Mouse (Mus musculus) liver, postnatal 0 days (tissue): Measurements from ENCODE around the gene Sec22c. TPM values are rescaled to one million over a fixed set of nuclear protein-coding genes. Genes with fewer than 3 reads are reported as not detected.

ENCODE experiments used
- ATAC-seq: fragments of 200-750 bp; cut with Nextera tagmentation; 2 replicates; pipeline ENCODE4 v1.8.0; 2017; ENCODE audit warnings: mild to moderate bottlenecking, moderate library complexity
- DNase-seq: peaks from one replicate; pipeline ENCODE4 v3.0.0-alpha.2; 2016
- H3K27ac ChIP-seq: fragments of 300-500 bp; sonication (generic); 2 replicates; pipeline ENCODE4 v1.5.1; 2014; ENCODE audit warnings: antibody characterized with exemption, moderate library complexity, mild to moderate bottlenecking, low read depth
- H3K27me3 ChIP-seq: fragments of 300-500 bp; sonication (generic); 2 replicates; pipeline ENCODE4 v1.6.1; 2014; ENCODE audit warnings: low read length, control low read depth, mixed read lengths; ENCODE audit not compliant: insufficient read depth
- H3K36me3 ChIP-seq: fragments of 300-500 bp; sonication (generic); replicated peaks from 2 replicates; pipeline ENCODE4 v1.6.1; 2014; ENCODE audit warnings: mild to moderate bottlenecking, control low read depth, low read length, moderate library complexity, mixed read lengths; ENCODE audit not compliant: insufficient read depth
- H3K4me1 ChIP-seq: fragments of 300-500 bp; sonication (generic); 2 replicates; pipeline ENCODE4 v1.6.1; 2014; ENCODE audit warnings: antibody characterized with exemption, mild to moderate bottlenecking, control low read depth; ENCODE audit not compliant: insufficient read depth
- H3K4me2 ChIP-seq: fragments of 300-500 bp; sonication (generic); 2 replicates; pipeline ENCODE4 v1.6.1; 2014; ENCODE audit warnings: low read depth, mild to moderate bottlenecking, low read length, moderate library complexity, mixed read lengths
- H3K4me3 ChIP-seq: fragments of 300-500 bp; sonication (generic); 2 replicates; pipeline ENCODE4 v1.5.1; 2014; ENCODE audit warnings: low read depth, low read length
- H3K9ac ChIP-seq: fragments of 300-500 bp; sonication (generic); replicated peaks from 2 replicates; pipeline ENCODE4 v1.6.1; 2014; ENCODE audit warnings: mild to moderate bottlenecking, moderate library complexity
- H3K9me3 ChIP-seq: fragments of 300-500 bp; sonication (generic); 2 replicates; pipeline ENCODE4 v1.6.1; 2016; ENCODE audit warnings: mild to moderate bottlenecking, control low read depth, low read length, mixed read lengths
- CTCF ChIP-seq: sonication (generic); IDR thresholded peaks from 2 replicates; pipeline ENCODE4 v1.5.1; 2016; ENCODE audit warnings: antibody characterized with exemption, low read depth
- EP300 ChIP-seq: IDR thresholded peaks from 2 replicates; pipeline ENCODE4 v1.6.1; 2016; ENCODE audit warnings: antibody characterized with exemption, low read depth, mild to moderate bottlenecking
- WGBS: fragments of 180-500 bp; shearing (Covaris S2); extraction: QIAGEN DNeasy Blood & Tissue Kit; methylation state at CpG from one replicate; pipeline ENCODE4 v1.1.7; 2014; ENCODE audit not compliant: insufficient replicate concordance; 5-methylcytosine and 5-hydroxymethylcytosine counted together
- polyA plus RNA-seq: library from polyadenylated mRNA; unstranded; fragments of >200 nt; fragmentation: Nextera tagmentation; extraction: Ambion mirVana; gene quantifications from 2 replicates; pipeline ENCODE4 v1.2.1, GENCODE M21; 2015

The Sec22c gene
- polyA plus RNA-seq, 1 experiment from 2014 or later = 4.4 TPM

GRCm38 (mm10) chr9:121675011-121675410, 30.3 kb downstream of the Sec22c start:
- Histone ChIP-seq H3K4me1 (peaks cover 40% of the 10 kb centered on the region), H3K36me3 (no peaks in the 10 kb centered on the region), H3K27ac (peak overlapping the region; percentile 66), H3K9ac (no peak overlapping the region), H3K4me3 (no peak overlapping the region), H3K9me3 (no peaks in the 10 kb centered on the region), H3K4me2 (peak overlapping the region; percentile 13; the same call in 1 of the 2 replicates), H3K27me3 (peaks cover 13% of the 10 kb centered on the region; the same call in 1 of the 2 replicates)
- peak; percentile 64 for ATAC-seq
- TF ChIP-seq CTCF (no peak), EP300 (no peak)
- DNase-seq = peak; percentile 55
- 27% methylated on average over 9 of the region's 9 CpGs for WGBS

- Histone ChIP-seq H3K36me3 (no peaks in the 10 kb centered on the region), H3K4me2 (no peak overlapping the region), H3K4me3 (no peak overlapping the region), H3K4me1 (peaks cover 50% of the 10 kb centered on the region), H3K9ac (no peak overlapping the region), H3K27me3 (peaks cover 25% of the 10 kb centered on the region), H3K27ac (no peak overlapping the region), H3K9me3 (no peaks in the 10 kb centered on the region)
- 74% methylated on average over 5 of the region's 5 CpGs for WGBS
- TF ChIP-seq CTCF = no peak
- no peak for TF ChIP-seq EP300
- ATAC-seq (no peak), DNase-seq (no peak)
Observed at GRCm38 (mm10) chr9:121673716-121674115, 31.6 kb downstream of the Sec22c start.

- peaks cover 30% of the 10 kb centered on the region for H3K27me3 ChIP-seq
- H3K4me3 ChIP-seq = no peak overlapping the region
- TF ChIP-seq CTCF (no peak), EP300 (no peak)
- H3K4me1 ChIP-seq = peaks cover 45% of the 10 kb centered on the region
- no peak overlapping the region for H3K27ac ChIP-seq
- no peaks in the 10 kb centered on the region for H3K36me3 ChIP-seq
- no peak overlapping the region for H3K9ac ChIP-seq
- DNase-seq (no peak), ATAC-seq (no peak)
- no peak overlapping the region for H3K4me2 ChIP-seq
- 32% methylated on average over 5 of the region's 5 CpGs for WGBS
- no peaks in the 10 kb centered on the region for H3K9me3 ChIP-seq
Observed at GRCm38 (mm10) chr9:121672311-121672710, 33.0 kb downstream of the Sec22c start.

GRCm38 (mm10) chr9:121671300-121671699, 34.0 kb downstream of the Sec22c start:
- no peak overlapping the region for H3K4me2 ChIP-seq
- peak; percentile 35 for ATAC-seq
- DNase-seq = peak; percentile 57
- no peak overlapping the region for H3K27ac ChIP-seq
- no peaks in the 10 kb centered on the region for H3K9me3 ChIP-seq
- peaks cover 37% of the 10 kb centered on the region for H3K4me1 ChIP-seq
- no peak overlapping the region for H3K9ac ChIP-seq
- H3K27me3 ChIP-seq = peaks cover 35% of the 10 kb centered on the region
- WGBS = 22% methylated on average over 7 of the region's 7 CpGs
- H3K36me3 ChIP-seq = no peaks in the 10 kb centered on the region
- TF ChIP-seq EP300 (no peak), CTCF (peak; percentile 77)
- no peak overlapping the region for H3K4me3 ChIP-seq

- DNase-seq = peak; percentile 69
- Histone ChIP-seq H3K27me3 (peaks cover 36% of the 10 kb centered on the region), H3K36me3 (no peaks in the 10 kb centered on the region), H3K4me2 (peak overlapping the region; percentile 66), H3K27ac (0 out of 2 replicates have a peak overlapping the region, but pooled peaks have one; percentile 3), H3K9ac (no peak overlapping the region), H3K4me1 (peaks cover 29% of the 10 kb centered on the region), H3K9me3 (no peaks in the 10 kb centered on the region), H3K4me3 (peak overlapping the region; percentile 25)
- peak; percentile 38 for ATAC-seq
- WGBS = under 1% methylated on average over 28 of the region's 28 CpGs
- TF ChIP-seq CTCF = peak; percentile 81
- no peak for TF ChIP-seq EP300
Observed at GRCm38 (mm10) chr9:121669348-121669791, 35.9 kb downstream of the Sec22c start.

GRCm38 (mm10) chr9:121667822-121668221, 37.5 kb downstream of the Sec22c start:
- no peak for TF ChIP-seq CTCF
- TF ChIP-seq EP300 = no peak
- DNase-seq (no peak), ATAC-seq (no peak)
- Histone ChIP-seq H3K27me3 (peaks cover 41% of the 10 kb centered on the region), H3K4me2 (peak overlapping the region; percentile 40; the same call in 1 of the 2 replicates), H3K9me3 (no peaks in the 10 kb centered on the region), H3K27ac (no peak overlapping the region), H3K4me1 (peaks cover 24% of the 10 kb centered on the region), H3K9ac (no peak overlapping the region), H3K36me3 (no peaks in the 10 kb centered on the region), H3K4me3 (no peak overlapping the region)
- WGBS = 59% methylated on average over 11 of the region's 11 CpGs
